Mouse (Mus musculus): ENCODE measurements around the gene Depdc5.
"Not testable (repeated sequence)": the region's sequence is repeated elsewhere in the genome, so short reads cannot be mapped to it uniquely, and the experiment has no call there.

The Depdc5 gene

DNA sequence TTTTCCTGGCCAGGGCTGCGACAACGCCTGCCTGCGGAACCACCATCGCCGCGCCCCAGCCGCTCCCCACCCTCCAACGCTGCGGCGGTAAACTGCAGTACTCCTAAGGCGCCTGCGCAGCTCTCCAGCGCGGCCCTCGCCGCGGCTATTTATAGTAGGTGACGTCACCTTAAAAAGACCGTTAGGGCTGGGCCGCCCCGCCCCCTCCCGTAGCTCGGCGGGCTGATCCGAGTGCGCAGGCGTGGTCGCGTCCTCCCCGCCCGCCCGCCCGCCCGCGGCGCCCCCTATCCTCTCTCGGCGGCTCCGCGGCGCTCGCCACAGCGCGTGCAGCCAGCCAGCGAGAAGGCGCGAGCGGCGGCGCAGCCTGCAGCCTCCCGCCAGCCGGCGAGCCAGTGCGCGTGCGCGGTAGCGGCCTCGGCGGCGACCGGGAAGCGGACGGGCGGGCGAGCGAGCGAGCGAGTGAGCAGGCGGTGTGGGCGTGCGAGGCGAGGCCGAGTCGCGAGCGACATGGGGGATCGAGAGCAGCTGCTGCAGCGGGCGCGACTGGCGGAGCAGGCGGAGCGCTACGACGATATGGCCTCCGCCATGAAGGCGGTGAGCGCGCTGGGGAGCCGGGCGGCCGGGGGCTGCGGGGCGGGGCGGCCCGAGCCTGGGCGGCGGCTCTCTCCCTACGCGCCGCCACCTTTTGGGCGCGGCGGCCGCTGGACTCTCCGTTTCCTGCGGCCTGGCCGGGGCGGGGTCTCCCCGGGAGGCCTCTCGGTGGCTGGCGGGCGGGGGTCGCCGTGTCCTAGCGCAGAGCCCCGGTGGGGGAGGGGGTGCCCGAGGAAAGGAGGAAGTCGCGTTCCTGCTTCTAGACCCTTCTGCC, 155.3 kb downstream of the Depdc5 start, which contains the start of gene Ywhah:
TSS of gene Ywhah (plus strand) at position 256 of the 865 bp plus-strand sequence.
- peak; percentile 98 for DNase-seq (ENCODE audit: low read depth, low spot score)
- H3K27me3 ChIP-seq (ENCODE audit: control insufficient read depth, insufficient read depth, low read length, poor library complexity, severe bottlenecking) = no peaks in the 10 kb centered on the region
- H3K36me3 ChIP-seq (ENCODE audit: control insufficient read depth, insufficient read depth, low read length, poor library complexity, severe bottlenecking) = no peaks in the 10 kb centered on the region

DNA sequence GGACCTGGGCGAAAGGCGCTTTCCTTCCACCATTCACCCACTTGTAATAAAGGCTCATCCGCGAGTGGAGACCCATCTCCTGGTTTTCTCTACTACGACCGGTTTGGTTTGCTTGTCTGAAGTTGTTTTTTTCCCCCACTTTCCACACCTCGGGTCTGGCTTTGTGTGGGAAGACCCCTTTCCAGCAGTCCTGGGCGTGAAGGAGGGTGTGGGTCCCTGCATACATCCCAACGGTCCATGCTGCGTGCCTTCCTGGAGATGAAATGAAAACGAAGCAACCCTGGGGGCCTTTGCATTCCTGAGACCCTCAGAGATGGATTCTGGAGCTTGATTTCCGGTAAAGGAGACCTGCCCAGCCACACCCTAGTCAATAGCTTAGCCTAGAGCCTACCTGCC, 155.9 kb downstream of the Depdc5 start:
- DNase-seq (ENCODE audit: low read depth, low spot score) = no peak
- H3K36me3 ChIP-seq (ENCODE audit: control insufficient read depth, insufficient read depth, low read length, poor library complexity, severe bottlenecking) = no peaks in the 10 kb centered on the region
- no peaks in the 10 kb centered on the region for H3K27me3 ChIP-seq (ENCODE audit: control insufficient read depth, insufficient read depth, low read length, poor library complexity, severe bottlenecking)

DNA sequence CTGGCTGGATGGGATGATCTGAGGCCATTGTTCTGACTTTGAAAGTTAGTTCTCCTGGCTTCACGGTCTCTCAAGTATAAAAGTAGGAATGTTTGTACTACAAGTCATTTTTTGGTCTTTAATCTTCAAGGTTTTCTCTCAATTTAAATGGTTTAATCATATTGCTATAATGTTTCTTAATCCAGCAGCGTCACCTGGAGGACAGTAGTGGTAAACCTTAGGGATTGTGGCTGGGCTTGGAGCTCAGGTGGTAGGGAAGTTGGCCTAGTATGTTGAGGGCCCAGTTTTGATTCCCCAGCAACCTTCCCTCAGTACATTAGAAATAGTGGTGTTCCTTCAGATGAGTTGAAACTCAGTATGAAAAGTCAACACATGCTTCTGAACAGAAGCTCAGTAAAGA, 158.1 kb downstream of the Depdc5 start:
- peak; percentile 74 for DNase-seq (ENCODE audit: low read depth, low spot score)
- Histone ChIP-seq H3K36me3 (ENCODE audit: control insufficient read depth, insufficient read depth, low read length, poor library complexity, severe bottlenecking) (0 out of 2 replicates have a peak, but pooled peaks cover 2% of the 10 kb centered on the region), H3K27me3 (ENCODE audit: control insufficient read depth, insufficient read depth, low read length, poor library complexity, severe bottlenecking) (no peaks in the 10 kb centered on the region)

DNA sequence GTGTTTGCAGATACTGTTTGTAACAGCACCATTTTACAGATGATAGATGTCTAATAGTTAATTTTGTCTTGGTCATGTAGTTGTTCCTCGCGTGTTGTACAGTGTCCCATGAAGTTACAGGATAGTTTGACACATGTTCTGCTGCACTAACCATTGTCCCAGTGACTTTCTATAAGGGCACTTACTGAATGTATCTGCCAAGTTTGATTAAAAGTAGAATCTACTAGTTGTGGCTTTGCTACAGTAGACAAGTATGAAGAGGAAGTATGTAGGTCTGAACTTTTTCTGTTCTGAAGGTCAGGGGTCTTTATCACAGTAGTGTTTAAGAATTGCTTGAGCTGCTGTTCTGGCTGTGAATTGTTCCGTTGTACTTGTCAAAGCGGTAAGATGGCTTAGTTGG, 159.8 kb downstream of the Depdc5 start:
- H3K27me3 ChIP-seq (ENCODE audit: control insufficient read depth, insufficient read depth, low read length, poor library complexity, severe bottlenecking) = no peaks in the 10 kb centered on the region
- 0 out of 2 replicates have a peak, but pooled peaks cover 2% of the 10 kb centered on the region for H3K36me3 ChIP-seq (ENCODE audit: control insufficient read depth, insufficient read depth, low read length, poor library complexity, severe bottlenecking)
- DNase-seq (ENCODE audit: low read depth, low spot score) = no peak

DNA sequence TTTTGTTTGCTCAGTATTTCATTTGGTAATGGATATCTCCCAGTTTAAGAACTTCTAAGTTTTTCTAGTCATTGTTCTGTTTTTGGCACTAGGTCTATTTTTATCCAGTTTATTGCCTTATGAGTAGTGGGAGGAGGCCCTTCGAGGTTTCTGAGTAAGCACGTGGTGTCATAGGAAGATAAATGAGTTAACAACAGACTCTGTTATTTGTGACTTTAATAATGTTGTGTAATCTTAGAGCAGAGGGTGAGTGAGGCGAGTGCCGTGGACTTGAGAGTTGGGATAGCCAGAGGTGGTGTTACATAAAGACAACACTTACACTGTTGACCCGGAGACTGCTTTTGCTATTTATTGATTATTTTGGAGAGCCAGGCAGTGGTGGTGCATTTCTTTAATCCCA, 161.0 kb downstream of the Depdc5 start:
- H3K36me3 ChIP-seq (ENCODE audit: control insufficient read depth, insufficient read depth, low read length, poor library complexity, severe bottlenecking) = 0 out of 2 replicates have a peak, but pooled peaks cover 2% of the 10 kb centered on the region
- H3K27me3 ChIP-seq (ENCODE audit: control insufficient read depth, insufficient read depth, low read length, poor library complexity, severe bottlenecking) = no peaks in the 10 kb centered on the region
- DNase-seq (ENCODE audit: low read depth, low spot score) = no peak

DNA sequence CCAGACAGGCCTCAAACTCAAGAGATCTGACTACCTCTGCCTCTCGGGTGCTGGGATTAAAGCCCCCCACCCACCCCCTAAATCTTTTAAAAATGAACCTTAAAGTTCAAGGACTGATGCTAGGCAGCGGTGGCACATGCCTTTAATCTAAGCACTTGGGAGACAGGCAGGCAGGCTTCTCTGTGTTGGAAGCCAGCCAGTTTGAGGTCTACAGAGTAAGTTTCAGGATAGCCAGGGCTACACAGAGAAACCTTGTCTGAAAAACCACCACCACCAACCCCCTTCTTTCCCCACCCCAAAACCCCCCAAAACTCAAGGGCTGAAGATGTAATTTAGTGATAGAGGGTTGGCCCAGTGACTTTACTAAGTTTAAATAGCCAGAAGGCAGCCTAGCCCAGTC, 165.2 kb downstream of the Depdc5 start:
- DNase-seq (ENCODE audit: low read depth, low spot score) = no peak
- Histone ChIP-seq H3K27me3 (ENCODE audit: control insufficient read depth, insufficient read depth, low read length, poor library complexity, severe bottlenecking) (no peaks in the 10 kb centered on the region), H3K36me3 (ENCODE audit: control insufficient read depth, insufficient read depth, low read length, poor library complexity, severe bottlenecking) (0 out of 2 replicates have a peak, but pooled peaks cover 2% of the 10 kb centered on the region)

DNA sequence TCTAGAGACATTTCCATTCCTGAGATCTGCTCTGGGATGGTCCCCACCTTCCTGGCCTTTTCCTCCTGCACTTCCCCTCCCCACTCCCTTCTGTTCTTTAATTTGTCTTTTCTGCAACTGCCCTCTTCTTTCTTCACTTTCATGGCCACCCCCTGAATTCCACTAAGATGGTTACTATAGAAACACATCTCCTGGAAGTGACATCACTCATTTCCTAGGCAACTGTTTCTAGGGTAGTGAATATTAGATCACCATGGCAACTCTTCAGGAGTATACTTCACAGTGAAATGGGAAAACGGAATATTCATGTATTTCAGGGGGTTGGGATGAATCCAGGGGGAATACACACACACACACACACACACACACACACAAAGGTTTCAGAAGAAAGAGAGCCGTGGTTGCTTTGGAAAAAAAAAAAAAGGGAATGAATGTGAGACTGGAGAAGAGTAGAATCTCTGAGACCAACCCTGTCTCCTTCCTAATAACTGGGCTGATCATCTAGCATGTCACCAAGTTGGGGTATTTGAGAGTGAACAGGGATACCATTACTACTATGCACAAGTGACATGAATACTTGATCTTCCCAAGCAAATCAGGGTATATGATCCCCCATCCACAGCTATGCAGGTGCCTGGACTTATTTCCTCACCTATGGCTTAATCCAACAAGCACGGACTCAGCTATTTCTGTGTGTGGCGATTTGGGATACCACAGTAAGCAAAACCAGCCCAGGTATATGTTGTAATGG, 167.1 kb downstream of the Depdc5 start:
- Histone ChIP-seq H3K27me3 (ENCODE audit: control insufficient read depth, insufficient read depth, low read length, poor library complexity, severe bottlenecking) (no peaks in the 10 kb centered on the region), H3K36me3 (ENCODE audit: control insufficient read depth, insufficient read depth, low read length, poor library complexity, severe bottlenecking) (no peaks in the 10 kb centered on the region)
- no peak for DNase-seq (ENCODE audit: low read depth, low spot score)

DNA sequence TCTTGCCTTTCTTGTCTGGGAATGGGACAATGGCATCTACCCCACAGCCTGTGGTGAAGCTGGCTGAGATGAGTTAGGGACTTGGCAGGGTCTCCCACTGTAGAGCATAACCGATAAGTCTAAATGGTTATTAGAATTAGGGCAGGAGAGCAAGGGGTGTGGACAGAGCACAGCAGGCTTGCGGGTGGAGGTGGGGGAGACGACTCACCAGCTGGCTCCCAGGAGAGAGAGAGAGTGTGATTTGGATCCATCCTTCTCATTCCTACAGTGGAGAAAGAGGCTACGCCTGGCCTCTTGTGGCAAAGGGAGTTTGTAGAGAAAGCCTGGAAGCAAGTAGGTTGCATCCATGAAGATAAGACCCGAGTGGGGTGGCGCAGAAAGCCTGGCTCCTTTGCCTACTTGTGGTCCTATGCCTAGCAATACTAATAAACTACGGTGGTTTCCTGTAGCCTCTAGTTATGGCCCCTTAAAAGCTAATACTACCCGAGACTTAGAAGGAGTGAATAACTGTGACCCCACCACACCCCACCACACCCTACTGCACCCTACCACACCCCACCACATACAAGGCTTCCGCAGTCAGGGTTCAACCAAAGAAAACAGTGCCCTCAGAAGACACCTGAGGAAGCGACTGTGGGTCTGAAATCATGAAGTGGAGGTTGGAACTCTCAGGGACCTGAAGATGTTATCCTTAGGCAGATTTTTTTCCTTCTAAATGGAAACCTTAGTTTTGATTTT, 168.7 kb downstream of the Depdc5 start:
- Histone ChIP-seq H3K27me3 (ENCODE audit: control insufficient read depth, insufficient read depth, low read length, poor library complexity, severe bottlenecking) (no peaks in the 10 kb centered on the region), H3K36me3 (ENCODE audit: control insufficient read depth, insufficient read depth, low read length, poor library complexity, severe bottlenecking) (no peaks in the 10 kb centered on the region)
- DNase-seq (ENCODE audit: low read depth, low spot score) = no peak

DNA sequence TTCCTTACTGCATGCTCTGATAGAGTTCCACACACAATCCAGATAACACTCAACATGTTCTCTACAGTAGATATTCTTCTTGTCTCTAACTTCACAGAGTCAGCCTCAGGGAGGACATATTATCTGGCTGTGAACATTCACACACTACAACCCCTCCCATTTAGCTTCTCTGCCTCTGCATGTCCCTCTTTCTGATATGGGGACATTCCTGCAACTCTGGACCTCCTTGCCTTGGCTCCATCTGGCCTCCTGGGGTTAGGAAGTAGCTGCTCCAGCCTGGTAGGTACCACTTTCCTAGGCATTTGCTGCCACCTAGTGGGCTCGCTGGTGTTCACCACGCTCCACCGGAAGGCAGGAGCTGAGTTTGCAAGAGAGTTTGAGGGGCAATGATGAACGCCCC, 169.6 kb downstream of the Depdc5 start:
- peak; percentile 86 for DNase-seq (ENCODE audit: low read depth, low spot score)
- H3K27me3 ChIP-seq (ENCODE audit: control insufficient read depth, insufficient read depth, low read length, poor library complexity, severe bottlenecking) = no peaks in the 10 kb centered on the region
- no peaks in the 10 kb centered on the region for H3K36me3 ChIP-seq (ENCODE audit: control insufficient read depth, insufficient read depth, low read length, poor library complexity, severe bottlenecking)

DNA sequence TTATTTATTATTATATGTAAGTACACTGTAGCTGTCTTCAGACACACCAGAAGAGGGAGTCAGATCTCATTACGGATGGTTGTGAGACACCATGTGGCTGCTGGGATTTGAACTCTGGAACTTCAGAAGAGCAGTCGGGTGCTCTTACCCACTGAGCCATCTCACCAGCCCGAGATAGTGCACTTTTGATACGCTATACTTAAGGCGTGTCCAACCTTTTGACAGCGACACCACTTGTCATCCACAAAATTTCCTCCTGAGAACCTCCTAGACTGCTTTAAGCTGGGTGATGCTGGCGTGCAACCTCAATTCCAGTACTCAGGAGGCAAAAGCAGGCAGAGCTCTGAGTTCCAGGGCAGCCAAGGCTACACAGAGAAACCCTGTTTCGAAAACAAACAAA, 170.1 kb downstream of the Depdc5 start:
- not testable (repeated sequence) for H3K36me3 ChIP-seq (ENCODE audit: control insufficient read depth, insufficient read depth, low read length, poor library complexity, severe bottlenecking); DNase-seq (ENCODE audit: low read depth, low spot score); H3K27me3 ChIP-seq (ENCODE audit: control insufficient read depth, insufficient read depth, low read length, poor library complexity, severe bottlenecking)

DNA sequence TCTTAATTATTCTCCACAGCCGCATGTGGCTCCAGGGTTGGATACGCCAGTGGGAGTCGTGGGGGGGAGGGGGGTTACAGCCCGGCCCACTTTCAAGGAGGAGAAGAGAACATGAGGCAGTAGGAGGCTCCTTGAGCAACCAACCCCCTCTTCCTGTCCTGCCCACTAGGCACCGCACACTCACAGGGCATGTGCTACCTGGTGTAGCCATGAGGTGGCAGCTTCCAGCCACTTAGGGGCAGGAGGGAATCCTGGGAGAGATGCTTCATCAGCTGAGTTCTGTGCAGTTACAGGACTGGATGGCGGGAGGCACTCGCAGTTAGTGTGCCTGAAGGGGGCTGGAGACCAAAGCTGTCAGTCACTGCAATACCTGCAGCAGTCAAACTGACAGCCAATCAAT, 170.6 kb downstream of the Depdc5 start:
- Histone ChIP-seq H3K27me3 (ENCODE audit: control insufficient read depth, insufficient read depth, low read length, poor library complexity, severe bottlenecking) (no peaks in the 10 kb centered on the region), H3K36me3 (ENCODE audit: control insufficient read depth, insufficient read depth, low read length, poor library complexity, severe bottlenecking) (no peaks in the 10 kb centered on the region)
- peak; percentile 41 for DNase-seq (ENCODE audit: low read depth, low spot score)

DNA sequence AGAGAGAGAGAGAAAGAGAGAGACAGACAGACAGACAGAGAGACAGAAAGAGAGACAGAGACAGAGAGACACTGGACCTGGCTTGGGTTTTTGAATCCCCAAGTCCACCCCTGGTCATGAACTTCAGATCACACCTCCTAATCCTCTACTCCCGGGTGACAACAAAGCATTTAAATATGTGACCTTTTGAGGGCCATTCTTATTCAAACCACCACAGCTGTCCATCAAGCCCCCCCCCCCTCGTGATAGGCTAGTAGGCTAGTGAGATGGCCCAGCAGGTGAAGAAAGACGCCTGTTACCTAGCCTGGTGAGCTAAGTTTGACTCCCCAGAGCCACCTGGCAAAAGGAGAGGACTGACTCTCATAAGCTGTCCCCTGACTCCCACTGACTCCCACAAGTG, 171.4 kb downstream of the Depdc5 start:
- Histone ChIP-seq H3K27me3 (ENCODE audit: control insufficient read depth, insufficient read depth, low read length, poor library complexity, severe bottlenecking) (no peaks in the 10 kb centered on the region), H3K36me3 (ENCODE audit: control insufficient read depth, insufficient read depth, low read length, poor library complexity, severe bottlenecking) (no peaks in the 10 kb centered on the region)
- DNase-seq (ENCODE audit: low read depth, low spot score) = no peak

DNA sequence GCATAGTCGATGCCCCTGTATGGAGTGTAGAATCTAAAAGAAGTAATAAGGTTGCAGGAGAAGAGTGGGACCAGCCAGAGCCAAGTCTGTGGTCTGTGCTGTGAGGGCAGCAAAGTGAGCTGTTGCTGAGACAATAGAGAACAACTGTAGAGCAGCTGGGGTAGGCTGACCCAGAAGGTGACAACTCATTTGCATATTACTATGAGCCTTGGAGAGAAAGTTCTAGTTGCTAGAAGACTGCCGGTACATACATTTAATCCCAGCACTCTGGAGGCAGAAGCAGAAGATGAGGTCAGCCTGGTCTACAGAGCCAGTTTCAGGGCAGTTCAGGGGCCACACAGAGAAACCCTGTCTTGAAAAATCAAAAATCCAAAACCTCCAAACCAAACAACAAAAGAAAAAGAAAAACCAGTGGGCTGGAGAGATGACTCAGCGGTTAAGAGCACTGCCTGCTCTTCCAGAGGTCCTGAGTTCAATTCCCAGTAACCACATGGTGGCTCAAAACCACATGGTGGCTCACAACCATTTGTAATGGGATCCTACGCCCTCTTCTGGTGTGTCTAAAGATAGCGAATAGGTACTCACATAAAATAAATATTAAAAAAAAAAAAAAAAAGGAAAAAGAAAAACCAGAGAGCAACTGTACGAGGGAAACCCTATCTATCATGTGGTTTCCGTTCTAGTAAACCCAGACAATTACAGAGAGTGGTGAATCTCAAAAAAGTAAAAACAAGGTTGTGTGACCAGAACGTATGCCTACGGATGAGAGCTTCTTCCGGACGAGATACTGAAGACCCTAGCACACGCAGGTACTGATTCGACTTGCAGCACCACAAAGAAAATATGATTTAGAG, 175.4 kb downstream of the Depdc5 start:
- peak; percentile 47 for DNase-seq (ENCODE audit: low read depth, low spot score)
- H3K27me3 ChIP-seq (ENCODE audit: control insufficient read depth, insufficient read depth, low read length, poor library complexity, severe bottlenecking) = no peaks in the 10 kb centered on the region
- H3K36me3 ChIP-seq (ENCODE audit: control insufficient read depth, insufficient read depth, low read length, poor library complexity, severe bottlenecking) = no peaks in the 10 kb centered on the region

DNA sequence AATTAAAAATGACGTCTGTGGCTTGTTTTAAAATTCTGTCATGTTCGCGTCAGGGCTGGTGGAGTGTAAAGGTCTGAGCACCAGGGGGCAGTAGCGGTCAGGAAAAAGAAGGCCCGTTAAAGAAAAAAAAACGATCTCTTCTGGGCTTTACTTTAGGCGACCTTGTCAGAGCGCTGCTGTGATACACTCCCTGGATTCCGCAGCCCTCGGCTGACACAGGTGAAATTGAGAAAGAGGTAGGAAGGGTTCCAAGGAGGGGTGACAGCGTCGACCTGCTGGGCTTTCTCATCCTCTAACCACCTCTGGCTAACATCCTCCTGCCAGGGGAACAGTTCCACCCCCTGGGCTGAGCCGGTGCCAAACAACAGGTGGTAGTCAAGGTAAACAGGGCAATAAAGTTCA, 176.0 kb downstream of the Depdc5 start:
- Histone ChIP-seq H3K27me3 (ENCODE audit: control insufficient read depth, insufficient read depth, low read length, poor library complexity, severe bottlenecking) (no peaks in the 10 kb centered on the region), H3K36me3 (ENCODE audit: control insufficient read depth, insufficient read depth, low read length, poor library complexity, severe bottlenecking) (no peaks in the 10 kb centered on the region)
- DNase-seq (ENCODE audit: low read depth, low spot score) = peak; percentile 84
